Mouse (Mus musculus) adrenal gland, postnatal 10 days (tissue): ENCODE results near the gene Tssc4. TPM values are rescaled to one million over a fixed set of nuclear protein-coding genes. Genes with fewer than 3 reads are reported as not detected.

Experiments
- DNase-seq: peaks from one replicate; pipeline ENCODE4 v3.0.0; 2021; ENCODE audit warnings: mixed read lengths
- total RNA-seq, 2 experiments: library from RNA; stranded (reverse); gene quantifications; 2 replicates each; pipeline ENCODE4 v1.2.3; 2021

Gene Tssc4
- total RNA-seq, 2 experiments from 2014 or later: 26.9 to 31.2 TPM

DNA sequence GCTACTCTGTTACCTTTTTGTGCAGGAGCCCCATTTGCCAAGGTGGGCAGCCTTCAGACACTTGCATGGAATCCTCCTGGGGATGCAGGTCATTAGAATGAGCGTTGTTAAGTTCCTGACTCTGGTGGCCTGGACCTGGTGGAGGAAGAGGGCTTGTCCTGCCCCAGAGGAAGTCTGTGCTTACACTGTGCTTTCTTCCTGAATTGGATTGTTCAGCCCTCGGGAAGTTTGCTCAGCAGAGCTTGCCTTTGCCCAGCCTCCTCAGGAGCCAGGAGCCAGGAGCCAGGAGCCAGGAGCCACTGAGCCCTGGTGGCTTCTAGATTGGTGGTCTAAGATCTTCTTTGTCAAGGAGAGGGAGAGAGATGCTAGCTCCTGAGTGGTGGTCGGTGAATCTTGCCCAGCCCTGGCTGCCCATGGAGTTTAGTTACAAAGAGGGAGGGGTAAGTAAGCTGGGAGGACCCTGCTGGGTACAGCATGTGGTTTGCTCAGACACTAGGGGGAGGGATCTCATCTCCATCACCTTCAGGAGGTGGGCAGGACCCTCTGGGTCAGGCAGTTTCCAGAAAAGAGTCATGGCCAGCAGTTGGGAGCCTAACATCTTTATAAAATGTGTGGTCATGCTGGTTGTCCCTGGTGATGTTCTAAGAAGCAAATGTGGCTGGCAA, 40.1 kb downstream of the Tssc4 start:
- DNase-seq: no peak

DNA sequence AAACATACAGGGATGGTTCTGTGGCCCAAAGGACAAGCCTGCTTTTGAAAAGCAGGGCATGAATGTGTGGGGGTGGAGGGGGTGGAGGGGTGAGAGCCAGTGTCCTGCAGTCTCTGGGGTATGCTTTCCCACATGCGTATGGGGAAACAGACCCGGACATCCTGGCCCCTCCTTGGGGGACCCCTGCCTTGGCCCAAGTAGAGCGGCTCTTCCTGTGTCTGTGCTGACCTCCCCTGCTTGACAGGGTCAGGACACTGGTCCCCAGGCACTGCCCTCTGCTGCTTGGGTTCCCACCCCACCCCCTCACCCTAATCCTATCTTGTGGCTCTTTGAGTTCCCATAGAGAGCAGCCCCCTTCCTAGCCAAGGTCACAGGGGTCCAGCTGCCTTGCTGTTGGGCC, 40.6 kb downstream of the Tssc4 start:
- DNase-seq: no peak

DNA sequence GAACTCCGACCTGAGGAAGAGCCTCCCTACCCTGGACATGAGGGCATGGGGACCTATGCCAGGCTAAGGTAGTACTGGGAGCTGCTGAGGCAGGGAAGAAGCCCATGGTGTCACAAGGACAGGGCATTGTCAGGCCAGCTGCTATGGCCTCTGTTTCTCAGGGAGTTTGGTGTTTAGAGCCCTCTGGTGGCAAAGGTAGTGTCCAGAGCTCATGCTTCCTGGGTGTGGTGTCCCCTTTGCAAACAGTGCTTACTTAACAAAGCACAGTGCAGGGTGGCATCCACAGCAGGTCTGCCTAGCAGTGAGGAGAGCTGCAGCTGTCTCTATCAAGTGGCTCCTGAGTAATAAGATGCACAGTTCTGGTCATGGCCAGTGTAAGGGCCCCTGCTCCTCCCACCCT, 41.8 kb downstream of the Tssc4 start:
- no peak for DNase-seq

DNA sequence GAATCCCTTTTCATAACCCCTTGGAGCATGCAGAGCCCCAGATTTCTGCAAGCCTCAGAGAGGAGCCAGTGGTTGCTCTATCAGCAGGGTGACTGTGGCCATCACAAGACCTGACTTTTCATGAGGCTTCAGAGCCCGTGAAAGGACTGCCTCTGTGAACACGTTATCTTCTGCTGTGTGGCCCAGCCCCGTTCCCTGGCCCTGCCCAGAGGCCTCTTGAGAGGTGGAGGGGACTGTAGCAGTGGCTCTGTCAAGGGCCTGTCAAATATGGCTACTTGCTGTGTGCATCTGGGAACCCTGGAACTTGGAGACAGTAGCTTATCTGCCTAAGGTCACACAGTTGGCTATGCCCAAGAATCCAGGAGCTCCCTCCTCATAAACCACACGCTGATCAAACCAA, 42.7 kb downstream of the Tssc4 start:
- DNase-seq: no peak

DNA sequence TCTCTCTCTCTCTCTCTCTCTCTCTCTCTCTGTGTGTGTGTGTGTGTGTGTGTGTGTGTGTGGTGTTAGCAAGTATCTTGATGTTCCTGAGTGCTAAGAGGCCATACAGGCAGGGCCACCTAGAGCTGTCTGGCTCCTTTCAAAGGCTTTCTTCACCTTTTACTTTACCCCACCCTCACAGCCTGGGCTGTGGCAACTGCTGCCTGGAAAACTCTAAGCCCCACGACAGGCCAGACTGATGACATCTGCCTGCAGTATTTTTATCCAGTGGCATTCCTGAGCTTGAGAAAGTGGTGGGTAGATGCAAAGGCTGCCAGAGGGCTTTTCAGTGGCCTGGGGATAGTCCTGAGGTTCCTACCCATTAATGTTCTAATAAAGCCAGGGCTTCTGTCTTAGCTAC, 43.3 kb downstream of the Tssc4 start:
- DNase-seq: no peak

DNA sequence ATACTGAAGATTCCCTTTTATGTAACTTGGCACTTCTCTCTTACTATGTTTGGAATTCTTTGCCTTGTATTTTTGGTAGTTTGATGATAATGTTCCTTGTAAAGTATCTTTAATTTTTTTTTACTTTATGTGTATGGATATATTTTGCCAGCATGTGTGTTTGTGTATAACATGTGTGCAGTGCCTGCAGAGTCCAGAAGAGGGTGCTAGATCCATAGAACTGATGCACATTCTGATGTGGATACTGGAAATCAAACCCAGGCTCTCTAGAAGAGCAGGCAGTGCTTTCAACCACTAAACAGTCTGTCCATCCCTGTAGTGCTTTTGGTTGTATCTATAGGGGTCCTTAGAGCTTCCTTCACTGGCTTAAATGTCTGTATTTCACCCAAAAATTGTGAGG, 45.7 kb downstream of the Tssc4 start:
- no peak for DNase-seq

DNA sequence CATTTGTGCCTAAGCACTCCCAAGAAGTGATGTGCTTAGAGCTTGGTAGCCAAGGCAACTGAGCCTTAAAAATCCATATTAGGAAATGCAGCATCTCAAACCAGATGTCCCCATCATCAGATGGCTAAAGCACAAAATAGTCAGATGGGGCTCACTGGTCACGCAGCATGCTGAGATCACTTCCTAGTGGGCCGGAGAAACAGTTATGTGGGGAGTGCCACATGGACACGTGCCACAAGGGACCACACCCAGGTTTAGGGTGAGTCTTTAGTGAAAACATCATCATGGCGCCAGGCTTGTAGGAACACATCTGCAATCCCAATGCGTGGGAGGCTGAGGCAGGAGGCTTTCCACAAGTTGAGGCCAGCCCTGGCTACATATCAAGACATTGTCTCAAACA, 47.5 kb downstream of the Tssc4 start:
- no peak for DNase-seq

DNA sequence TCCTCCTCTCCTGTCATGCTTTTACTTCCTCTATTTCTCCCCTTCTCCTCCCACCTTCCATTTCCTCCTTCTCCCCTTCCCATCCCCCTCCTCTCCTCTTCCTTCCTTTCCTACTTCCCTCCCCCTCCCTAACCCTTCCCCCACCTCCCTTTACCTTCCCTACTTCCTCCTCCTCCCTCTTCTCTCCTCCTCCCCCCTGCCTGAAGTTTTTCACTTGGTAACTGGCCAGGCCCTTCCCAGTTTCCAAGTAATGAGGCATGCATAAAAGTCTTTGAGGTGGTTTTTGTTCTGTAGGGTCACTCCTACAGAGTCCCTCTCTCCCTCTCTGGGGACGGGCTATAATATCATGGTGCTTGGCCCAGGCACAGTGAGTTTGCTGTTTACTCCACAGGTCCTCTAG, 50.4 kb downstream of the Tssc4 start:
- DNase-seq: no peak

DNA sequence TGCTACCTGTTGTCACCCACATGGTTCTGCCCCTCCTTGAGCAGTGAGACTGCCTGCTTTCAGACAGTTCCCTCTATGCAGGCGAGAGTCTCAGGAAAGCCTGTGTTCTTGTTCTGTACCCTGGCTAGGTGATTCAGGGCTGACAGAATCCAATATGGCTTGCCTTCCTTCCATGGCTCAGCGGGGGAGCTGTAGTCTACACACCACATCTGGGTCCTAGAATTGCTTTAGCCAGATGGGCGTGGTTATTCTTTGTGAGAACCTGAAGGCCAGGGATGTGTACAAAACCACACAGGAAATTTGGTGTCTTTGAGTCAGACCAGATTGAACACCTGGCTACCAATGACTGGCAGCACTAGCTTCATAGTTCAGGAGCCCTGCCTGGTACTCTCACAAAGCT, 50.8 kb downstream of the Tssc4 start:
- DNase-seq: no peak

Other genes starting within 250 kb of the Tssc4 start
- 100 to 1,000 TPM; 403 to 460 TPM for gene Th, start 138.1 kb upstream of the Tssc4 start, total RNA-seq
- gene Ascl2, start 100.0 kb upstream of the Tssc4 start, total RNA-seq: under 1 TPM in 1 of 2 experiments, not detected in 1; 0.24 TPM
- gene Tspan32, start 64.2 kb upstream of the Tssc4 start, total RNA-seq: 1 to 10 TPM; 2.2 to 3.4 TPM
- 100 to 1,000 TPM; 499 to 511 TPM for gene Cd81, start 16.5 kb upstream of the Tssc4 start, total RNA-seq
- gene Trpm5, start 25.4 kb downstream of the Tssc4 start, total RNA-seq: 1 to 10 TPM in 1 of 2 experiments, under 1 TPM in 1; 0.99 to 1.0 TPM
- gene Kcnq1, start 37.1 kb downstream of the Tssc4 start, total RNA-seq: 1 to 10 TPM; 4.4 to 5.0 TPM